In genomic region chr17:3244881-3245739, GRCm38 (mm10) we compare ENCODE assay signal across 10 mouse cellular contexts.
DNase-seq lines count a peak whose midpoint lies in the region; ATAC-seq and TF ChIP-seq lines count a peak whose summit lies in the region.
"Had no signal": no experiment of that assay in that cellular context is flagged by ENCODE, and none has a peak within 500 bp of the region (broad histone marks: within the 10 kb centered on the region; RNA-seq: fewer than 3 reads in every experiment).

No protein-coding gene starts in this region.

- H3K9me3 ChIP-seq in heart, embryonic 12.5 days (replicated peaks): no peaks in the 10 kb centered on the region
- H3K9me3 ChIP-seq in heart, embryonic 10.5 days: no peaks in the 10 kb centered on the region
- no peaks in the 10 kb centered on the region for H3K9me3 ChIP-seq in hindbrain, embryonic 13.5 days
- H3K9me3 ChIP-seq in midbrain, embryonic 15.5 days: no peaks in the 10 kb centered on the region
- H3K9me3 ChIP-seq: embryonic facial prominence, embryonic 12.5 days had no signal

- no peak for ATAC-seq in heart, embryonic 12.5 days (ENCODE audit: insufficient number of reproducible peaks, low FRiP score)
- ATAC-seq in hindbrain, embryonic 13.5 days (ENCODE audit: low FRiP score): no peak
- no peak for ATAC-seq in midbrain, embryonic 15.5 days (replicated peaks)
- no peak for ATAC-seq in granulocyte monocyte progenitor cell, adult 5-6 weeks (replicated peaks; ENCODE audit: poor library complexity, severe bottlenecking)
- ATAC-seq: Patski had no signal

- H3K4me3 ChIP-seq in heart, embryonic 12.5 days: no peak overlapping the region
- no peak overlapping the region for H3K4me3 ChIP-seq in heart, embryonic 10.5 days
- H3K4me3 ChIP-seq in hindbrain, embryonic 13.5 days: no peak overlapping the region
- no peak overlapping the region for H3K4me3 ChIP-seq in midbrain, embryonic 15.5 days
- no peak overlapping the region for H3K4me3 ChIP-seq in thymus, adult 2 months (ENCODE audit: control insufficient read depth, insufficient read depth, low read length)
- H3K4me3 ChIP-seq: embryonic facial prominence, embryonic 12.5 days had no signal

- H3K27me3 ChIP-seq in heart, embryonic 12.5 days (replicated peaks): no peaks in the 10 kb centered on the region
- no peaks in the 10 kb centered on the region for H3K27me3 ChIP-seq in heart, embryonic 10.5 days (ENCODE audit: insufficient read depth, poor library complexity, severe bottlenecking)
- H3K27me3 ChIP-seq in hindbrain, embryonic 13.5 days: no peaks in the 10 kb centered on the region
- no peaks in the 10 kb centered on the region for H3K27me3 ChIP-seq in midbrain, embryonic 15.5 days (replicated peaks)
- H3K27me3 ChIP-seq in thymus, adult 2 months (ENCODE audit: control insufficient read depth, insufficient read depth, low read length): no peaks in the 10 kb centered on the region
- H3K27me3 ChIP-seq: embryonic facial prominence, embryonic 12.5 days; Patski had no signal

- no peak for TF ChIP-seq POLR2A in thymus, adult 2 months (IDR thresholded peaks at IDR 0.05; ENCODE audit: control insufficient read depth, extremely low read depth, insufficient read depth, low read length, poor library complexity)

- 49% methylated on average over 8 of the region's 8 CpGs for WGBS in heart, embryonic 12.5 days
- 57% methylated on average over 8 of the region's 8 CpGs for WGBS in heart, embryonic 10.5 days
- WGBS in hindbrain, embryonic 13.5 days: 61% methylated on average over 8 of the region's 8 CpGs
- 63% methylated on average over 8 of the region's 8 CpGs for WGBS in midbrain, embryonic 15.5 days
- 96% methylated on average over 8 of the region's 8 CpGs for WGBS in thymus, adult 2 months

- DNase-seq in heart, embryonic 10.5 days (ENCODE audit: low spot score): no peak
- peak; percentile 57 for DNase-seq in adrenal gland, postnatal 10 days
- DNase-seq in thymus, adult 2 months: no peak
- no peak for DNase-seq in right cerebral cortex, postnatal 4 days

- TF ChIP-seq CTCF in thymus, adult 2 months (IDR thresholded peaks at IDR 0.05; ENCODE audit: borderline replicate concordance, control insufficient read depth, extremely low read depth, insufficient read depth, low read length, poor library complexity): no peak

- peak overlapping the region; percentile 23 for H3K27ac ChIP-seq in heart, embryonic 12.5 days (ENCODE audit: poor library complexity, severe bottlenecking)
- H3K27ac ChIP-seq in heart, embryonic 10.5 days: no peak overlapping the region
- H3K27ac ChIP-seq in hindbrain, embryonic 13.5 days: peak overlapping the region; percentile 85
- H3K27ac ChIP-seq in midbrain, embryonic 15.5 days: peak overlapping the region; percentile 46
- H3K27ac ChIP-seq in thymus, adult 2 months (ENCODE audit: control insufficient read depth, insufficient read depth, low read length): no peak overlapping the region
- H3K27ac ChIP-seq: embryonic facial prominence, embryonic 12.5 days had no signal

- no peak overlapping the region for H3K4me2 ChIP-seq in heart, embryonic 12.5 days
- no peak overlapping the region for H3K4me2 ChIP-seq in hindbrain, embryonic 13.5 days
- no peak overlapping the region for H3K4me2 ChIP-seq in midbrain, embryonic 15.5 days
- H3K4me2 ChIP-seq: embryonic facial prominence, embryonic 12.5 days had no signal

- no peak overlapping the region for H3K9ac ChIP-seq in heart, embryonic 12.5 days
- H3K9ac ChIP-seq in hindbrain, embryonic 13.5 days: no peak overlapping the region
- no peak overlapping the region for H3K9ac ChIP-seq in midbrain, embryonic 15.5 days
- H3K9ac ChIP-seq: embryonic facial prominence, embryonic 12.5 days had no signal

- H3K36me3 ChIP-seq in heart, embryonic 12.5 days: no peaks in the 10 kb centered on the region; the same call in 1 of the 2 replicates
- no peaks in the 10 kb centered on the region for H3K36me3 ChIP-seq in heart, embryonic 10.5 days
- H3K36me3 ChIP-seq in hindbrain, embryonic 13.5 days: peaks cover 2% of the 10 kb centered on the region; the same call in 1 of the 2 replicates
- no peaks in the 10 kb centered on the region for H3K36me3 ChIP-seq in midbrain, embryonic 15.5 days (replicated peaks)
- H3K36me3 ChIP-seq in thymus, adult 2 months (ENCODE audit: control insufficient read depth, insufficient read depth, low read length): no peaks in the 10 kb centered on the region
- H3K36me3 ChIP-seq: embryonic facial prominence, embryonic 12.5 days had no signal

- peaks cover 43% of the 10 kb centered on the region for H3K4me1 ChIP-seq in heart, embryonic 12.5 days (replicated peaks)
- H3K4me1 ChIP-seq in heart, embryonic 10.5 days: peaks cover 44% of the 10 kb centered on the region
- peaks cover 59% of the 10 kb centered on the region for H3K4me1 ChIP-seq in hindbrain, embryonic 13.5 days (replicated peaks)
- peaks cover 47% of the 10 kb centered on the region for H3K4me1 ChIP-seq in midbrain, embryonic 15.5 days
- 0 out of 2 replicates have a peak, but pooled peaks cover 4% of the 10 kb centered on the region for H3K4me1 ChIP-seq in thymus, adult 2 months (replicated peaks; ENCODE audit: control insufficient read depth, insufficient read depth, low read length)
- H3K4me1 ChIP-seq: embryonic facial prominence, embryonic 12.5 days had no signal

Comparison
In these comparisons a context has a peak if more than half of its experiments do, and no peak if none do; other contexts are left out.
1. H3K27ac ChIP-seq: peak in heart, embryonic 12.5 days (single experiment), hindbrain, embryonic 13.5 days (single experiment) and midbrain, embryonic 15.5 days (single experiment); none in heart, embryonic 10.5 days (single experiment) and thymus, adult 2 months (single experiment).